Mouse (Mus musculus): Measurements from ENCODE around the gene Wdr54. TPM values are rescaled to one million over a fixed set of nuclear protein-coding genes. Genes with fewer than 3 reads are reported as not detected.

The Wdr54 gene
- total RNA-seq, 2 experiments from 2014 or later = 33.0 to 33.3 TPM

DNA sequence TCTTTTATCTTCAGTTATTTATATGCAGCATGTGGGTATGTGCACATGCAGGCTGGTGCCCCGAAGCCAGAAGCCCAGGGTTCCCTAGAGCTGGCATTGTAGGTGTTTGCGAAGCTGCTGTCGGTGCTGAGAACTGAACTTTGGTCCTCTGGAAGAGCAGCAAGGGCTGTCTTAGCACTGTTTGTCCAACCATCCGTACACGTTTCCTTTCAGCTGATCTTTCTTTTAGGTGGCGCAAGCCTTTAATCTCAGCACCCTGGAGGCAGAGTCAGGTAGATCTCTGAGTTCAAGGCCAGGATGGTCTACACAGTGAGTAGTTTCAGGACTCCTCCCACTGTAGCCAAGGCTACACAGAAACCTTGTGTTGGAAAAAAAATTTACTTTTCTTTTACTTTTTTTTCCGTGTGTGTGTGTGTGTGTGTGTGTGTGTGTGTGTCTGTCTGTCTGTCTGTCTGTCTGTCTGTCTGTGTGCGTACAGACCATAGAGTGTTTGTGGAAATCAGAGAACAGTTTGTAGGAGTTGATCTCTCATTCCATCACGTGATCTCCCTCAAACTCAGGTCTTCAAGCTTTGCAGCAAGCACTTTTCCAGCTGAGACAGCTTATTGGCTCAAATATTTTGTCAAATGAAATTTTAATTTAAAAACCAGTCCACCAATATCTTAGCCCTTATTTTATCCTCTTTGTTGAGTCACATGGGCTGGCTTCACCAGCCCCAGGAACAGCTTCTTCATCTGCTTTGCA is 23.8 kb downstream of the Wdr54 start:
- no peak for DNase-seq (ENCODE audit: low spot score in 2 of 2)

DNA sequence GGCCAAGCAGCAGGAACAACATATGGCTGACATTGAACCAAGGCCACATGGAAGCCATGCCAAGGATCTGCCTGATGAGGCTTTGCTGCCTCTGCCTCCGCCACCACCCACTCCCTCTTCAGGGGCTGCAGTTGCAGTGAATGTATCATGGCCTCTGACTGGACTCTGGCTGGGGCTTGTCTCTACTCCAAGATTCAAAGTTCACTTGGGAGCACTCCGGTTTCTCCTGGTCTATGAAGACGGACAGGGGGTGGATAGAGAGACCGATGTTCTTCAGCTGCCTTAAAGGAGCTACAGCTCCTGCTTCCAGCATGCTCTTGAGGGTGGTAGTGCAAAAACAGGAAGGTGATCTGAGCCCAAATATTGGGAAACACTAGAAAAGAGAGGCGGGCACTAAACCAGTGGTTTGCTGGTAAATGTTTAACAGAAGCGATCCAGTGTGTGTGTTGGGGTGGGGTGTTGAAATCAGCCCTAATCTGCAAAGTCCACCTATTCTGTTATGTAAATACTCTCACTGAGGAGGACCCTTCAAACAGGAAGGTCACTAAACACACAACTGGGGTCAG is 24.6 kb downstream of the Wdr54 start:
- no peak for DNase-seq (ENCODE audit: low spot score in 2 of 2)

DNA sequence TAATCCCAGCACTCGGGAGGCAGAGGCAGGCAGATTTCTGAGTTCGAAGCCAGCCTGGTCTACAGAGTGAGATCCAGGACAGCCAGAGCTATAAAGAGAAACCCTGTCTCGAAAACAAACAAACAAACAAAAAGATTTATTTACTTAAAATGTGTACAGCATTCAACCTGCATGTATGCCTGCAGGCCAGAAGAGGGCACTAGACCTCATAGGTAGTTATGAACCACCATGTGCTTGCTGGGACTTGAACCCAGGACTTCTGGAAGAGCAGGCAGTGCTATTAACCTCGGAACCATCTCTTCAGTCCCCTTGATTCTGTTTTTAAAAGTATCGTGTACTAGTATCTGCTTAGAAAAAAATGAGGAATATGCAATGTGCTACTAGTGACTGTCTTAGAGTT is 28.8 kb downstream of the Wdr54 start:
- no peak for DNase-seq (ENCODE audit: low spot score in 2 of 2)

DNA sequence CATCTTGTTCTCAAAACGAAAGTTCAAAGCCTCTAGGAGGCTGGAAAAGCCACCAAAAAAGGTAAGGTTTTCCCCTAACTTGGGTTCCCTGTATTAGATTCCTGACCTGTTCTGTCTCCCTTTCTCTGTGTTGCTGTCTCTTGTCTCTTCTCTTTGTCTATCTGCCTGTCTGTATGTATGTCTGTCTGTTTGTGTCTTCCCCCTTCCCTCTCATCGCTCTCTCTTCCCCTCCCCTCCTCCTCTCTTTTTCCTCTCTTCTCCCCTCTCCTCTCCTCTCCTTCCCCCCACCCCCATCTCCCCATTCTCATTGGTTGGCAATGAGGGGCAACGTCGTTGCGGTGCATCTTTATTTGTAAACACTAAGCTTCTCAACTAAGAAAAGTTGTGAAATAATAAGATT is 30.9 kb downstream of the Wdr54 start, which contains the start of gene Ino80b:
Ino80b (minus strand) TSS at position 101 of the 400 bp plus-strand sequence.
- DNase-seq (ENCODE audit: low spot score in 2 of 2) = no peak

DNA sequence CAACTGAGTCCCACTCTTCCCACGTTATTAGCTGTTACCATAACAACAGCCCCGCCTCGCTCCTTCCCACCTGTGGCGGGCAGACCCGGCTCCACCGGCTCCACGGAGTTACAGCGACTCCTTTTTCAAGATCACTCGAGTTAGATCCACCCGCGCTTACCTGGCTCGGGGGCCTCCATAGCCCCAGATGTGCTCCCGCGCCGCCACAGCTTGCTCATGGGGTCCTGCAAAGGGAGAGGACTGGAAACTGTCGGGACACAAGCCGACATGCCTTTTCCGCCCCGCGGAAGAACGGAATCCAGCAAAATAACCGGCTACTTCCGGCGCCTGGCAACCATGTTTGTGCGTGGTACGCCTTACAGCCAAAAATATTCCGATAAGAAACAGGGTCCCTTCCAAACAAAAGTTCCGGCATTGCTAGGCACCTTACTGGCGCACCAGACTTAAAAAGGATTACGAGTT is 31.3 kb downstream of the Wdr54 start:
- DNase-seq (ENCODE audit: low spot score in 2 of 2) = peak; percentile 84 to 89

DNA sequence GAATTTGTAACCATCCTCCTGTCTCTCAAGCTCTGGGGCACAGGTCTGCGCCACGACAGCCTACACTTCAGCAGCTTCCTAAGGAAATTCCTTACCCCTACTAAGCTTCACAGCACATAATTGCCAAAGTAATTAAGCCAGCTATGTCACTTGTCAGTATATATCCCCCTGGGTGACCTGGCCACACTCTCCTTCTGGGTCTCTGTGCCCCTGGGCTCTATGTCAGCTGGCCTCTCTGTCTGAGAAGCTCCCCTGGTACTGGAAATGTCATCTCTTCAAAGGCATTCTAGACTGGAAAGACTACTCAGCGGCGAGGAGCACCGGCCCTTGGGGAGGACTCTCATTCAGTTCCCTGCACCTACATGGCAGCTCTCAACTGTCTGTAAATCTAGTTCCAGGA is 33.2 kb downstream of the Wdr54 start:
- no peak for DNase-seq (ENCODE audit: low spot score in 2 of 2)

DNA sequence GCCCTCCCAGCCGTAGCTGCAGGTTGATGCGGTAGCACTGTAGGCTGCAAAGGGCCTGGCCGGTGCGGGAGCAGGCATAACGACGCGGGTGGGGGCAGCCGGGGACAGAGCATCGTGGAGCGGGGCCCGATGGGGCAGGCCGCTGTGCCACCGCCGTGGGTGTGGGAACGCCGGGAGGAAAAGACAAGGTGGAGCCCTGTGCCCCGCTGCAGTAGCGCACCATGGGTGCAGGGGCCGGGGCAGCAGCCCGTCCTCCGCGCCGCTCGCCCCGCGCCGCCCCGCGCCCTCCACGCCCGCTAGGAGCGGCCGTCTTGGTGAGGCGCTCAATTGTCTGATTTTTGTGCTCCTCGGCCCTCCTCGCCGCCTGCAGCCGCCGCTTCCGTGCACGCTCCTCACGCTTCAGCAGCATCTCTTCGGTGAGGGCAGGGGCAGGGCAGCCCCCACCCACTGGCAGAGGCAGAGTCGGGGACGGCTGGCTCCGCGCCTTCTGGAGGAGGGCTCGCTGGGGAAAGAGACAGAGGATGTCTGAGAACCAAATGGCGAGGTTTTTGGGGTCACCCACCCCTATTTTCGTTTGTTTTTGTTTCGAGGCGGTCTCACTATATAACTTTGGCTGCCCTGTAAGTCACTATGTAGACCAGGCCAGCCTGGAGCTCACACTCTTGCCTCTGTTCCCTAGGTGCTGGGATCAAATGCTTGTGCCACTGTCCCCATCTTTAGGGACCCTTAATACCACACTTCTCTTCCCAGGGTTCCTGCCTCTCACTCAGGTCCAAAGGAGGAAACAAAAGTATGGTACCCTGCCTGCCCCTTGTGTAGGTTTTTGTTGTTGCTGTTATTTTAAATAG is 34.1 kb downstream of the Wdr54 start:
- DNase-seq (ENCODE audit: low spot score in 2 of 2) = peak in 1 of 2 experiments; percentile 11

DNA sequence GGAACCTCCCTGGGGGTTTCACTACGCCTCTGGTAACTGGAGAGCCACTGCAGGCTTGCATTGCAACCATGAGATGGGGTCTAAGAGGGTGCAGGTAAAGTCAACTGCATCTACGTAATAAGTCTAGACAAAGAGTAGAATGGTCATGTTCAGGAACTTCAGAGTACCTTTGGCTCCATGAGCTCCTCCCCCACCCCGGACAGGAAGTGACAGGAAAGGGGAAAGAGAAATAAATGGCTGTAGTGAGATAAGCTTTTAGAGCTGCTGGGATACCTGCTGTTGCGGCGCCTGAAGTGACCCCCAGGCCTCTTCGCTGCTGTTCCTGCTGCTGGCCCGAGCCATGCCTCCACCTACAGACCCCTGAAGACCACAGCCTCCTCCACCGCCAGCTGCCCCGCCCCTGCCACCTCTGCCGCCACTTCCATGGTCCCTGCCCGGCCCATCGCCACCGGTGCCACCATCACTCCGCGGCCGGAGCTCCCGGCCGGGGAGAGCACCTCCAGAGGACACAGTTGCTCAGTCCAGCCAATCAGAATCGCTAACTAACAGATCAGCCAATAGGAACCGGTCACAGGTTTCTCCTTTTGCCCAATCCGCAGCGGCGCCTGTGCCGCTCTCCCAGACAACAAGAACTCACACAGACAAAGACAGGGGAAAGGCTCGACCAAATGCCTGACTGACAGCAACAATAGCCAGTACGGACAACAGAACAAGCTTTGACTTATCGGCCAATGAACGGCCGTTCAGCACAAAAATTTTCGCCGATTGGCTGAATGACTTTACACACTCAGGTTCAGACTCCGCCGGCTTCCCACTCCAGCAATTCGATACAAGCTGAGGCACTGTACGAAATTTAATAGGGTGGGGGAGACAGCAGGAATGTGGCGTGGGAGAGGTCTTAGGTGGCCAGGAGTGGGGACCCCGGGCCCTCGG is 35.0 kb downstream of the Wdr54 start, which contains the start of gene Wbp1:
Wbp1 (minus strand) TSS at position 630 of the 933 bp plus-strand sequence.
- DNase-seq (ENCODE audit: low spot score in 2 of 2) = peak; percentile 91 to 96

DNA sequence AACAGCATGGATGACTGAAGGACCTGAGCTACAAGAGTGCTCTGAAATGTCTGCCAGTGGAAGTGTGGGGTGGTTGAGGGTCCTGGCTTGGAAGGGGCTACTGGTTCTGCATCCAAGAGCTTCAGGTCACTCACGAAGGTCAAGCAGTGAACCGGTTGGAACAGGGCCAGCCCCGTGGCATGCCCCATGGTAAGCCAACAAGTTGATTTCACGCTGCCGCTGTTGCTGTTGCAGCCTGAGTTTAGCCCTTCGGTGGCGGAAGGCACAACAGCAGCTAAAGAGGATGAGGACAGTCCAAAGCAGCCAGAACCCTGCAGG is 36.5 kb downstream of the Wdr54 start:
- no peak for DNase-seq (ENCODE audit: low spot score in 2 of 2)

DNA sequence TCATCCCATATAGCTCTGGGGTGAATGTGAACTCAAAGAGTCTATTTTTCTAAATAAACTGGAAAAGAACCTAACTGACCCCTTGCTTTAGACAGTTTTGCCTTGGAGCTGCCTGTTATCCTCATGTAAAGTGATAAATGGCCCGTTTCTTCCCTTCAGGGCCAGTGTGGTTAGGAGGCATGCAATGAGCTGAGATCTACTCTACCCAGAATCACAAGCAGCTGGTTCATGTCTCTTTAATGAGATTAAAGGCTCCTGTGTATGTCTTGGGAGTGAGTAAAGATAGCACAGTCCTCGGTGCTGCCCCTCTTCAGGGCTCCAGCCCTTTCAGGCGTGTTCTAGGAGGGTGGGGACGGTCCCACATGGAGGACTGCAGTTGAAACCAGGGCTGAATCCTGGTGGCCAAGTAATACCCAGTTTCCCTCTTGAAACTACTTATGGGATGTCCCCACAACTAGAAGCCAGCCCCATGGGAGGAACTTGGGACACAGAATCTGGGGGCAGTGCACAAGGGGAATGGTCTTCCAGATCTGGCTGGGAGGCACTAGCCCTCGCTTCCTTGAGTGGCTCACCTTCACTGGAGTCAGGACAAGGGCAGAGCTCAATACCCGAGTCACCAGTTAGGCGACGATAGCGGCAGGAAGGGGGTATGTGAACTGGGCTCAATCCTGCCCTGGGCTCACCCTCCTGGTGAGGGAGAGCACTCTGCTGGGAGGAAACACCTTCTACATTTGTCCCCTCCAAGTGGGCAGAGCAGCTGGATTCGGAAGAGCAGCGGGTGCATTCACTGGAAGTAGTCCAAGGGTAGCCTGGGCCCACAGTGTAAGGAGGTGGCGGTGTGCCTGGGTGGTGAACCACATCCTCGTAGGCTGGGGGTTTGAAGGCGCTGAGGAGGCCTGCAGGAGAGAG is 37.1 kb downstream of the Wdr54 start:
- DNase-seq (ENCODE audit: low spot score in 2 of 2) = no peak

DNA sequence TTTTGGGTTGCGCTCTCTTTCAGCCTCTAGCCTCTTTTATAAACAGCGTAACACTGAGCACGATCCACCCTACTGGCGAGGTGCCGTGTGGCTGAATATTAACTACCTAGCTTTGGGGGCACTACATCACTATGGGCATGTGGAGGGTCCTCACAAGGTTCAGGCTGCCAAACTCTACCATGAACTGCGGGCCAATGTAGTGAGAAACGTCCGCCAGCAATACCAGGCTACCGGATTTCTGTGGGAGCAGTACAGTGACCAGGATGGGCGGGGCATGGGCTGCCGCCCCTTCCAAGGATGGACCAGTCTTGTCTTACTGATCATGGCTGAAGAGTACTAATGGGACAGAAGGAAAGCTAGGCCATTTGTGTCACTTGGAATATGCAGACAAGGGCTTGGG is 37.8 kb downstream of the Wdr54 start:
- DNase-seq (ENCODE audit: low spot score in 2 of 2) = no peak

DNA sequence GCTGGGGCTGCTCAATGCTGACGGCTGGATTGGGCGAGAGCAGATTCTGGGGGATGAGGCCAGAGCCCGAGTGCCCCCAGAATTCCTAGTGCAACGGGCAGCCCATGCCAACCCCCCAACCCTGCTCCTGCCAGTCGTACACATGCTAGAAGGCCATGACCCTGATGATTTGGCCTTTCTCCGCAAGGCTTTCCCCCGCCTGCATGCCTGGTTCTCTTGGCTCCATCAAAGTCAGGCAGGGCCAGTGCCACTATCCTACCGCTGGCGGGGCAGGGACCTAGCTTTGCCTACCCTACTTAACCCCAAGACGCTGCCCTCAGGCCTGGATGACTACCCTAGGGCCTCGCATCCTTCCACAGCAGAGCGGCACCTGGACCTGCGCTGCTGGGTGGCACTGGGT is 38.6 kb downstream of the Wdr54 start:
- DNase-seq (ENCODE audit: low spot score in 2 of 2) = no peak

DNA sequence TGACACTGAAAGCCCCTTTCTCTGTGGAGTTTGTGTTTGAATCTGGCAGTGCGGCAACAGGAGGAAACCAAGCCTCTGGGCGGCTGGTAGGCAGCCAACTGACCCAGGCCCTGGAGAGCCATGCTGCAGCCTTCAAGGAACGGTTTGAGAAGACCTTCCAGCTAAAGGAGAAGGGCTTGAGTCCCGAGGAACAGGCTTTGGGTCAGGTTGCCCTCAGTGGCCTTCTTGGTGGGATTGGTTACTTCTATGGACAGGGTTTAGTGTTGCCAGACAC is 39.1 kb downstream of the Wdr54 start:
- no peak for DNase-seq (ENCODE audit: low spot score in 2 of 2)

DNA sequence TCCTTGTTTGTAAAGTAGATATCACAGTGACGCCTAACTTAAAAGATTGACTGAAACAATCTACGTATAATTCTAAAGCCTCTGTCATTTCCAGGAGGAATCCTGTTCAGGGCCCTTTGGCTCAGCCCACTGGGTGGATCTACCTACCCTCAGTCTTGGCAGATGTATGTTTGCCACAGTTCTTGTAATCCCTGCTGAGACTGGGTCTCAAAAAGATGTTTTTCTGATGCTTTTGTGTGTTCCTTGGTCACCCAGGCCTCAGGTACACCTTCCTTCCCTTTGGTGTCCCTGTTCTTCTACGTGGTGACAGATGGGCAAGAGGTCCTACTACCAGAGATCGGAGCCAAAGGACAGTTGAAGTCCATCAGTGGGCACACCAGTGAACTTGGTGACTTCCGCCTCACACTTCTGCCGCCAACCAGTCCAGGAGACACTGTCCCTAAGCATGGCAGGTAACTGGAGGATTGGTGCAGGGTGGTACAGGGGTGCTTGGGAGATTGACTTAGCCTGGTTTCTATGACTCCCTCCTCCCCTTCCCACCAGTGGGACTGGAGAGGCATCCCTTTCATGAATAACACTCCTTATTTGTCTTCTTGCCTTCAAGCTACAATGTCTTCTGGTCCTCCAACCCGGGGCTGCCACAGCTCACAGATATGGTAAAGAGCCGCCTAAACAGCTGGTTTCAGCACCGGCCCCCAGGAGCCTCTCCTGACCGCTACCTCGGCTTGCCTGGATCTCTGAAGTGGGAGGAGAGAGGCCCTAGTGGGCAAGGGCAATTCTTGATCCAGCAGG is 39.6 kb downstream of the Wdr54 start:
- no peak for DNase-seq (ENCODE audit: low spot score in 2 of 2)

DNA sequence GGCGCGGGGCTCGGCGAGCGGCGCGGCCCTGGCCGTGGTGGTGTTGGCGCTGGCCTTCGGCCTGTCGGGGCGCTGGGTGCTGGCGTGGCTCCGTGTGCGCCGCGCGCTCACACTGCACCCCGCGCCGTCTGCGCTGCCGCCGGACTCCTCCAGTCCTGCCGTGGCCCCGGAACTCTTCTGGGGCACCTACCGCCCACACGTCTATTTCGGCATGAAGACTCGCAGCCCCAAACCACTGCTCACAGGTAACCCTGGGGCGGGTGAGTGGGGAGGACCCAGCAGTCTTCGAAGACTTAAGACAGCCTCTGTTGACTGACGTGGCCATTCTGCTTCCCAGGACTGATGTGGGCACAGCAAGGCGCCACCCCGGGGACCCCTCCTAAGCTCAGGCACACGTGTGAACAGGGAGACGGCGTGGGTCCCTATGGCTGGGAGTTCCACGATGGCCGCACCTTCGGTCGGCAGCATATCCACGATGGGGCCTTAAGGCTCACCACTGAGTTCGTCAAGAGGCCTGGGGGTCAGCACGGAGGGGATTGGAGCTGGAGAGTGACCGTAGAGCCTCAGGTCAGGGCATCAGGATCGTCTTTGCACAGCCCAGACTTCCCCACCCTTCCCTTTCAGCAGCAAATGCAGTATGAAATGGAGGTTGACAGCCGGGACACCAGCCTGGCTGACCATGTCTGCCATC is 40.4 kb downstream of the Wdr54 start:
- DNase-seq (ENCODE audit: low spot score in 2 of 2) = no peak

DNA sequence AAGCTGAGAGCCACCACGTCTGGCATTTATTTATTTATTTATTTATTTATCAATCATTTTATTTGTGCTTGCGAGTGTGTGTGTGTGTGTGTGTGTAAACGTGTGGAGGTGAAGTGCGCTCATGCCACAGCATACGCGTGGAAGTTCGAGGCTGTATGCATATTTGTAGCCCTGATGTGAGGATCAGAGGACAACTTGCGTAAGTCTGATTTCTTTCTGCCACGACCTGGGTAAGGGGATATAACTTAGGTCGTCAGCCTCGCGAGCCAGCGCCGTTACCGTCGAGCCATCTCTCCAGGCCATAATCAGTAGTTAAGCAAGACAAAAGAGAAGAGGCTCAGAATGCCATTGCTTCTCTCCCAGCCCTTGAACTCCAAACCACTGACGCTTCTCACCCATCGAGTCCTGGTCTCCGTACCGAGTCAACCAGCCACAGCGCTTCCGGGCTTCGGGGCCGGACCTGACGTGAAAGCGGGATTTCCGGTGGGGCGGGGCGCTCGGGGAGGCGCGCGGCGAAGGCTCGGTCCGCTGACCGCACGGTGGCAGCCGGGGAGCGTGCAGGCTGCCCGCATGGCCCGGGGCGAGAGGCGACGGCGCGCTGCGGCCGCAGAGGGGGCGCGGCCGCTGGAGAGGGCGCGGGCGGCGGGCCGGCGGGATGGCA is 41.1 kb downstream of the Wdr54 start, which contains the start of gene Mogs:
Mogs (plus strand) TSS at position 486 of the 661 bp plus-strand sequence.
- peak; percentile 95 for DNase-seq (ENCODE audit: low spot score in 2 of 2)

DNA sequence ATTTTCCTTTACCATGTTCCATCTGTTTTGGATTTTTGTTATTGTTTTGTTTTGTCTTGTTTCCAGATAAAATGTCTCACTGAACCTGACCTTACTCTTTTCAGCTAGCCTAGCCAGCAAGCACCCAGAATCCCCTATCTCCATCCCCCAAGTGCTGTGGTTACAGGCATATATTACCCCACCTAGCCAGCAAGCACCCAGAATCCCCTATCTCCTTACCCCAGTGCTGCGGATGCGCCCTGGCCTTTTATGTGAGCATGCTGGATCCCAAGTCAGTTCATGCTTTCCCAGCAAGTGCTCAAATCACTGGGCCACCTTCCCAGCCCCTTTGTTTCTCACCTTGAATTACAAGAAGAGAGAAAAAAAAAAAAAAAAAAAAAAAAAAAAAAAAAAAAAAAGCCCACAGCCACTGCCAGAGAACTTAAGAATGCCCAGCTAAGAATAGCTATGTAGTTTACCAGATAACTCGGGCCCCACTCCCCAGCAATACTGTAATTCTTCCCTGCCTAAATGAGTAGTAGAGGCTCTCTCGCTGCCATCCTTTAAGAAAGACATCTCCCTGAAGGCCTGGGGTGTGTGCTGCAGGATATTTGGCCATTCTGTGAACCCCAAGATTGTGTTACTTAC is 44.6 kb downstream of the Wdr54 start:
- no peak for DNase-seq (ENCODE audit: low spot score in 2 of 2)

All from left cerebral cortex, adult 18-20 months (tissue).